Mouse (Mus musculus) CH12.LX (cell line): ENCODE data around the gene Ucp2. TPM values are rescaled to one million over a fixed set of nuclear protein-coding genes. Genes with fewer than 3 reads are reported as not detected.

Source experiments
- DNase-seq: peaks from one replicate; pipeline ENCODE4 v3.0.0-alpha.2; 2013; ENCODE audit errors: extremely low read depth
- H3K27ac ChIP-seq: 2 replicates; pipeline ENCODE4 v1.5.1; 2012; ENCODE audit warnings: low read depth, mild to moderate bottlenecking, control low read depth, moderate library complexity; ENCODE audit not compliant: insufficient read depth
- H3K27me3 ChIP-seq: replicated peaks from 2 replicates; pipeline ENCODE3; 2012; ENCODE audit warnings: inconsistent platforms
- H3K36me3 ChIP-seq, 2 experiments: replicated peaks in 1 of 2; 2 replicates each; pipeline versions ENCODE3 to v1.6.1; 2012; ENCODE audit warnings: inconsistent platforms in 1 of 2, low read length in 1 of 2, mild to moderate bottlenecking in 1 of 2, mixed read lengths in 1 of 2, moderate library complexity in 1 of 2; ENCODE audit not compliant: control insufficient read depth in 1 of 2, insufficient read depth in 1 of 2
- H3K4me1 ChIP-seq, 2 experiments: 2 replicates each; pipeline ENCODE4 v1.6.1; 2012; ENCODE audit warnings: inconsistent platforms in 1 of 2, moderate library complexity in 1 of 2; ENCODE audit not compliant: insufficient read depth in 2 of 2, control insufficient read depth in 1 of 2
- H3K4me2 ChIP-seq: 2 replicates; pipeline ENCODE4 v1.6.1; 2012; ENCODE audit warnings: low read depth, mild to moderate bottlenecking, control low read depth; ENCODE audit not compliant: poor library complexity, insufficient read depth, severe bottlenecking
- H3K4me3 ChIP-seq, 3 experiments: fragments of 150-350 bp in 1 of 3; sonication (generic) in 1 of 3; replicated peaks in 1 of 3; 2 replicates each; pipeline versions ENCODE3 to v1.5.1; 2011 to 2012; ENCODE audit warnings: low read depth in 2 of 3, low read length in 2 of 3, mild to moderate bottlenecking in 2 of 3, moderate library complexity in 2 of 3, control low read depth in 1 of 3, improper control_type of control experiment in 1 of 3, inconsistent platforms in 1 of 3, mixed read lengths in 1 of 3; ENCODE audit not compliant: poor library complexity in 1 of 3
- H3K79me2 ChIP-seq: replicated peaks from 2 replicates; pipeline ENCODE4 v1.6.1; 2012; ENCODE audit warnings: mild to moderate bottlenecking, moderate library complexity; ENCODE audit not compliant: control insufficient read depth, poor library complexity, insufficient read depth, severe bottlenecking; ENCODE audit errors: extremely low read depth
- H3K9ac ChIP-seq: 2 replicates; pipeline ENCODE4 v1.6.1; 2012; ENCODE audit warnings: low read depth, mild to moderate bottlenecking, control low read depth, moderate library complexity; ENCODE audit not compliant: insufficient read depth
- H3K9me3 ChIP-seq: replicated peaks from 2 replicates; pipeline ENCODE3; 2012; ENCODE audit warnings: low read length, inconsistent platforms, mixed read lengths
- BHLHE40 ChIP-seq: IDR thresholded peaks from 2 replicates; pipeline ENCODE4 v1.6.1; 2011; ENCODE audit warnings: mild to moderate bottlenecking, low read depth, low read length, improper control_type of control experiment
- CHD1 ChIP-seq: IDR thresholded peaks from 2 replicates; pipeline ENCODE4 v1.6.1; 2012; ENCODE audit warnings: low read depth, low read length, improper control_type of control experiment, inconsistent platforms
- CHD2 ChIP-seq: IDR thresholded peaks from 2 replicates; pipeline ENCODE4 v1.6.1; 2011; ENCODE audit warnings: low read length, improper control_type of control experiment
- CTCF ChIP-seq, 2 experiments: IDR thresholded peaks in 1 of 2; conservative IDR thresholded peaks in 1 of 2; 2 replicates each; pipeline ENCODE4 v1.5.1; 2011 to 2012; ENCODE audit warnings: low read depth in 2 of 2, low read length in 2 of 2, improper control_type of control experiment in 1 of 2, inconsistent platforms in 1 of 2, mild to moderate bottlenecking in 1 of 2, moderate library complexity in 1 of 2
- E2F4 ChIP-seq: IDR thresholded peaks from 2 replicates; pipeline ENCODE4 v1.6.1; 2011; ENCODE audit warnings: low read depth, low read length, improper control_type of control experiment; ENCODE audit not compliant: insufficient replicate concordance
- ELF1 ChIP-seq: IDR thresholded peaks from 2 replicates; pipeline ENCODE4 v1.6.1; 2014; ENCODE audit warnings: low read depth, mild to moderate bottlenecking, inconsistent platforms, low read length, improper control_type of control experiment
- ETS1 ChIP-seq: conservative IDR thresholded peaks from 2 replicates; pipeline ENCODE4 v1.6.1; 2012; ENCODE audit warnings: low read depth, mild to moderate bottlenecking, inconsistent platforms, low read length, improper control_type of control experiment, moderate library complexity
- IRF4 ChIP-seq: IDR thresholded peaks from 2 replicates; pipeline ENCODE4 v1.6.1; 2014; ENCODE audit warnings: low read depth, mild to moderate bottlenecking, inconsistent platforms, low read length, improper control_type of control experiment
- JUND ChIP-seq: conservative IDR thresholded peaks from 2 replicates; pipeline ENCODE4 v1.6.1; 2011; ENCODE audit warnings: low read depth, low read length, improper control_type of control experiment
- KAT2A ChIP-seq: IDR thresholded peaks from 2 replicates; pipeline ENCODE4 v1.6.1; 2012; ENCODE audit warnings: low read length, improper control_type of control experiment, inconsistent platforms; ENCODE audit not compliant: insufficient replicate concordance
- MEF2A ChIP-seq: IDR thresholded peaks from 2 replicates; pipeline ENCODE4 v1.6.1; 2014; ENCODE audit warnings: low read depth, mild to moderate bottlenecking, inconsistent platforms, low read length, improper control_type of control experiment, borderline replicate concordance
- MYC ChIP-seq: IDR thresholded peaks from 2 replicates; pipeline ENCODE4 v1.6.1; 2011; ENCODE audit warnings: low read depth, mild to moderate bottlenecking, improper control_type of control experiment, low read length
- POLR2A ChIP-seq: IDR thresholded peaks from 2 replicates; pipeline ENCODE4 v1.6.1; 2011; ENCODE audit warnings: low read depth, mild to moderate bottlenecking, improper control_type of control experiment, low read length
- TCF12 ChIP-seq: IDR thresholded peaks from 2 replicates; pipeline ENCODE4 v1.6.1; 2014; ENCODE audit warnings: low read depth, mild to moderate bottlenecking, inconsistent platforms, low read length, improper control_type of control experiment
- UBTF ChIP-seq: IDR thresholded peaks from 2 replicates; pipeline ENCODE4 v1.6.1; 2012; ENCODE audit warnings: low read depth, mild to moderate bottlenecking, inconsistent platforms, low read length, improper control_type of control experiment, moderate library complexity
- USF1 ChIP-seq: IDR thresholded peaks from 2 replicates; pipeline ENCODE4 v1.6.1; 2014; ENCODE audit warnings: low read depth, mild to moderate bottlenecking, inconsistent platforms, low read length, improper control_type of control experiment
- USF2 ChIP-seq: conservative IDR thresholded peaks from 2 replicates; pipeline ENCODE4 v1.6.1; 2011; ENCODE audit warnings: low read depth, low read length, improper control_type of control experiment
- ZC3H11A ChIP-seq: IDR thresholded peaks from 2 replicates; pipeline ENCODE4 v1.6.1; 2012; ENCODE audit warnings: low read depth, mild to moderate bottlenecking, inconsistent platforms, low read length, improper control_type of control experiment
- ZKSCAN1 ChIP-seq: IDR thresholded peaks from 2 replicates; pipeline ENCODE4 v1.6.1; 2012; ENCODE audit warnings: low read depth, inconsistent platforms, low read length, improper control_type of control experiment, borderline replicate concordance
- ZMIZ1 ChIP-seq: IDR thresholded peaks from 2 replicates; pipeline ENCODE4 v1.6.1; 2012; ENCODE audit warnings: low read depth, mild to moderate bottlenecking, inconsistent platforms, low read length, improper control_type of control experiment
- ZNF384 ChIP-seq: IDR thresholded peaks from 2 replicates; pipeline ENCODE4 v1.6.1; 2012; ENCODE audit warnings: low read depth, low read length, improper control_type of control experiment, inconsistent platforms
- dilution Hi-C: fragments of 300-500 bp; cut with MboI; formaldehyde crosslinking; loops from 2 replicates; pipeline ENCODE4 v1.14.3; 2020; ENCODE audit warnings: low sequenced_read_pairs; ENCODE audit not compliant: extremely low pct_unique_long_range_greater_than_20kb, extremely low pct_ligation_motif_present
- in situ Hi-C: fragments of 300-500 bp; cut with MboI; formaldehyde crosslinking; loops from 3 replicates; pipeline ENCODE4 v1.14.3; 2019; ENCODE audit warnings: low sequenced_read_pairs, low pct_ligation_motif_present, low pct_unique_long_range_greater_than_20kb, mixed read lengths
- polyA plus RNA-seq: library from polyadenylated mRNA; unstranded; fragments of >175 nt; gene quantifications from 2 replicates; pipeline ENCODE4 v1.2.1, GENCODE M21; 2012; ENCODE audit warnings: low read depth; ENCODE audit not compliant: insufficient read length
- total RNA-seq, 2 experiments: library from RNA; depleted of rRNA; stranded (reverse); fragments of 300-350 nt in 1 of 2; fragments of >200 nt in 1 of 2; gene quantifications; 2 replicates each; pipeline ENCODE4 v1.2.3; 2012 to 2014

Ucp2 gene
- total and polyA plus RNA-seq, 3 experiments, result 131 to 635 (median 131) TPM

DNA sequence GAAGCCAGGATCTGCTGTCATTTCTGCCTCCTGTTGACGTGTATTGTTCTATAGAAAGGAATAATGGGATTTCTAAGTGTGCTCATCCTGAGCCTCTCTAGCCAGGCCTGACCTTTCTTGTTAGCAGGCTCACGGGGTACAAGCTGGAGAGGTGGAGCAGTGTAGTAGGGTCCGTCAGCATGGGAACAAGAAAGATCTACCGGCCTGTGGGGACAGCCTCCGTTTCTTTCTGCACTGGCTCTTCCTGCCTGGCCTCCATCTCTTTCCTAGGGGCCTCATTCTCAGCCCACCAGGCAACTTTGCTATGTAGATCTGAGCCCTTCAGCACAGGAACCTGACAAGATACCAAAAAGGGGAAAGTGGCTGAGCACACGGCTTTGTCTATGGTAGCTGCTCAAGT lies 24.4 kb upstream of the Ucp2 start:
- no peak for DNase-seq
- Histone ChIP-seq H3K9me3 (no peaks in the 10 kb centered on the region), H3K4me2 (no peak overlapping the region), H3K36me3 (peaks cover 20 to 73% of the 10 kb centered on the region in 2 experiments), H3K79me2 (no peaks in the 10 kb centered on the region), H3K9ac (no peak overlapping the region), H3K4me3 (no peak overlapping the region), H3K27me3 (no peaks in the 10 kb centered on the region), H3K4me1 (no peaks in the 10 kb centered on the region), H3K27ac (no peak overlapping the region)
- no peak for TF ChIP-seq CTCF (conservative IDR thresholded peaks at IDR 0.05 in 1 of 2, IDR thresholded peaks at IDR 0.05 in 1 of 2; ENCODE audit: low read depth in 2 of 2, low read length in 2 of 2)
- no peak for TF ChIP-seq ETS1
- no peak for TF ChIP-seq IRF4
- no peak for TF ChIP-seq KAT2A
- no peak for TF ChIP-seq BHLHE40
- no peak for TF ChIP-seq ZMIZ1
- dilution Hi-C loops (no loop called here), in situ Hi-C loops (no loop called here)

DNA sequence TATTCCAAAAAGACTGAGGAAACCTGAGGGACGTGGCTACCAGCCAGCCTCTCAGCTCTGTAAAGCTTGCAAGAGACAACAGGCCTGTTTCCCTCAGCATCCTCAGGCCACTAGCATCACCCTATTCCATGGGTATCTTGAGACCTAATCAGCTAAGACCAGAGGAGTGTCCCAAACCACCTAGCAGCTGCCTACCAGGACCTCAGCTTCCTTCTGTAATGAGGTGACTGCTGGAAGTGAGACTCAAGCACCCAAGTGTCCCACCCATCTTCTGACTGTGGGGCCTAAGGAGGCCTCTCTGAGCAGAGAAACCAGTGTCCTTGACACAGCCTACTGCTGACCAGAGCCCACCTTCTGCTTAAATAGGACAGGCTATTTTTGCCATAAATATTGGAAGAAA lies 23.6 kb upstream of the Ucp2 start:
- H3K4me2 ChIP-seq, result no peak overlapping the region
- DNase-seq, result no peak
- H3K79me2 ChIP-seq, result no peaks in the 10 kb centered on the region
- H3K4me1 ChIP-seq, result 0 out of 4 replicates have a peak, but pooled peaks cover 0 to 3% of the 10 kb centered on the region in 2 experiments
- in situ Hi-C loops, result no loop called here
- H3K27ac ChIP-seq, result no peak overlapping the region
- H3K9ac ChIP-seq, result no peak overlapping the region
- dilution Hi-C loops, result no loop called here
- H3K4me3 ChIP-seq, result no peak overlapping the region
- no peaks in the 10 kb centered on the region for H3K9me3 ChIP-seq
- TF ChIP-seq CHD1, result no peak
- no peak for TF ChIP-seq ZKSCAN1
- no peak for TF ChIP-seq POLR2A
- TF ChIP-seq MEF2A, result no peak
- TF ChIP-seq CTCF (conservative IDR thresholded peaks at IDR 0.05 in 1 of 2, IDR thresholded peaks at IDR 0.05 in 1 of 2; ENCODE audit: low read depth in 2 of 2, low read length in 2 of 2), result no peak
- TF ChIP-seq USF2, result no peak
- no peak for TF ChIP-seq USF1
- no peak for TF ChIP-seq TCF12
- no peak for TF ChIP-seq ELF1
- no peak for TF ChIP-seq E2F4
- no peak for TF ChIP-seq JUND
- TF ChIP-seq IRF4, result no peak
- TF ChIP-seq CHD2, result no peak
- TF ChIP-seq ETS1, result no peak
- TF ChIP-seq ZMIZ1, result no peak
- TF ChIP-seq MYC, result no peak
- TF ChIP-seq ZNF384, result no peak
- no peak for TF ChIP-seq ZC3H11A
- TF ChIP-seq BHLHE40, result no peak
- no peak for TF ChIP-seq UBTF
- H3K36me3 ChIP-seq, result peaks cover 20 to 65% of the 10 kb centered on the region in 2 experiments
- H3K27me3 ChIP-seq, result no peaks in the 10 kb centered on the region
